ENCODE assay signal across 25 mouse cellular contexts in the genomic region with DNA sequence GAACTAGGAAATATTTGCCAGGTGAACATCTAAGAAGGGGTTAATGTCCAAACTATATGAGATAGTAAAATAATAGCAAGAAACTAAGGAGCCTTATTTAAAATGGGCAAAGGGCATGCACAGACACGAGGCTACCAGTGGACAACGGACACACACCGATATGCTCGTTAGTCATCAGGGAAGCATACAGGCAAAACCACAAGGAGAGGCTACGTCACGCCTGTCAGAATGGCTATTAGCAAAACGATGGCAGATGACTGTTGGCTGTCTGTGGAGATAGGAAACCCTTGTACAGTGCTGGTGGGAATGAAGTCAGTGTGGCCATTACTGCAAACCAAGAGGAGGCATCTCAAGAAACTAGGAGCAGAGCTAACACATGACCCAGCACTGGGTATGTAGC. TPM values are rescaled to one million over a fixed set of nuclear protein-coding genes. Genes with fewer than 3 reads are reported as not detected.
A peak's percentile ranks its signal among the peaks of the same experiment; 100 is the strongest.
DNase-seq lines count a peak whose midpoint lies in the region; ATAC-seq and TF ChIP-seq lines count a peak whose summit lies in the region.
"Had no signal": no experiment of that assay in that cellular context is flagged by ENCODE, and none has a peak within 500 bp of the region (broad histone marks: within the 10 kb centered on the region; RNA-seq: fewer than 3 reads in every experiment).

No protein-coding gene starts in this region.

- intact Hi-C loops in gastrocnemius, adult 2 months (cut with DNase I) = loop anchor here (5.0 kb wide), 1 partner anchor 36 kb away; no protein-coding TSS in a partner anchor

- no peak overlapping the region for H3K4me3 ChIP-seq in gastrocnemius, adult 2 months
- no peak overlapping the region for H3K4me3 ChIP-seq in liver, embryonic 12.5 days
- no peak overlapping the region for H3K4me3 ChIP-seq in limb, embryonic 10.5 days
- H3K4me3 ChIP-seq: embryonic facial prominence, embryonic 12.5 days; erythroblast, embryonic 14.5 days; forebrain, embryonic 13.5 days; heart, embryonic 12.5 days; hindbrain, embryonic 13.5 days; limb, embryonic 15.5 days; midbrain, embryonic 15.5 days; neural tube, embryonic 15.5 days; stomach, embryonic 15.5 days had no signal

- H3K27me3 ChIP-seq in liver, embryonic 12.5 days (replicated peaks) = no peaks in the 10 kb centered on the region
- H3K27me3 ChIP-seq in limb, embryonic 10.5 days (ENCODE audit: low read depth, poor library complexity, severe bottlenecking) = no peaks in the 10 kb centered on the region
- H3K27me3 ChIP-seq: forebrain, embryonic 13.5 days; limb, embryonic 15.5 days; midbrain, embryonic 15.5 days; neural tube, embryonic 15.5 days had no signal

- WGBS in liver, embryonic 12.5 days (ENCODE audit: insufficient replicate concordance) = 20% methylated on average over 7 of the region's 7 CpGs
- WGBS in limb, embryonic 10.5 days = 76% methylated on average over 7 of the region's 7 CpGs

- TF ChIP-seq CTCF in gastrocnemius, adult 2 months (IDR thresholded peaks at IDR 0.05) = no peak

- H3K9me3 ChIP-seq in liver, embryonic 12.5 days (replicated peaks) = no peaks in the 10 kb centered on the region
- no peaks in the 10 kb centered on the region for H3K9me3 ChIP-seq in limb, embryonic 10.5 days (replicated peaks)
- H3K9me3 ChIP-seq: embryonic facial prominence, embryonic 12.5 days; forebrain, embryonic 13.5 days; heart, embryonic 12.5 days; hindbrain, embryonic 13.5 days; limb, embryonic 15.5 days; midbrain, embryonic 15.5 days; neural tube, embryonic 15.5 days; stomach, embryonic 15.5 days had no signal

- peak overlapping the region; percentile 25 for H3K27ac ChIP-seq in gastrocnemius, adult 2 months
- peak overlapping the region; percentile 73 for H3K27ac ChIP-seq in liver, embryonic 12.5 days
- H3K27ac ChIP-seq in limb, embryonic 10.5 days = no peak overlapping the region
- H3K27ac ChIP-seq: embryonic facial prominence, embryonic 12.5 days; forebrain, embryonic 13.5 days; hindbrain, embryonic 13.5 days; limb, embryonic 15.5 days; midbrain, embryonic 15.5 days; neural tube, embryonic 15.5 days; stomach, embryonic 15.5 days had no signal

- no peak overlapping the region for H3K9ac ChIP-seq in liver, embryonic 12.5 days
- H3K9ac ChIP-seq: embryonic facial prominence, embryonic 12.5 days; forebrain, embryonic 13.5 days; heart, embryonic 12.5 days; hindbrain, embryonic 13.5 days; limb, embryonic 15.5 days; midbrain, embryonic 15.5 days; neural tube, embryonic 15.5 days; stomach, embryonic 15.5 days had no signal

- H3K4me1 ChIP-seq in liver, embryonic 12.5 days = peaks cover 78% of the 10 kb centered on the region
- peaks cover 37% of the 10 kb centered on the region for H3K4me1 ChIP-seq in limb, embryonic 10.5 days
- H3K4me1 ChIP-seq: forebrain, embryonic 13.5 days; hindbrain, embryonic 13.5 days; midbrain, embryonic 15.5 days; neural tube, embryonic 15.5 days; stomach, embryonic 15.5 days had no signal

- peak; percentile 31 for ATAC-seq in liver, embryonic 12.5 days
- ATAC-seq in megakaryocyte-erythroid progenitor cell, adult 5-6 weeks (replicated peaks; ENCODE audit: low FRiP score, low TSS enrichment, poor library complexity, severe bottlenecking) = peak; percentile 65
- no peak for ATAC-seq in frontal cortex, adult (ENCODE audit: low TSS enrichment)
- ATAC-seq: forebrain, embryonic 13.5 days; inflammation-experienced regulatory T-cells, adult 6 months; midbrain, embryonic 15.5 days had no signal

- H3K4me2 ChIP-seq in liver, embryonic 12.5 days = 0 out of 2 replicates have a peak overlapping the region, but pooled peaks have one; percentile 4
- H3K4me2 ChIP-seq: embryonic facial prominence, embryonic 12.5 days; forebrain, embryonic 13.5 days; heart, embryonic 12.5 days; hindbrain, embryonic 13.5 days; limb, embryonic 15.5 days; midbrain, embryonic 15.5 days; neural tube, embryonic 15.5 days; stomach, embryonic 15.5 days had no signal

- DNase-seq in gastrocnemius, adult 2 months = no peak
- no peak for DNase-seq in gastrocnemius, adult 8-10 months (ENCODE audit: low spot score in 2 of 2)
- DNase-seq in MN1 (ENCODE audit: low spot score) = peak; percentile 70
- no peak for DNase-seq in thymus, postnatal 14 days
- no peak for DNase-seq in limb, embryonic 10.5 days (ENCODE audit: low spot score)
- DNase-seq: cerebellum, adult 2 months; cerebellum, postnatal 36 days; gastrocnemius, postnatal 36 days; heart, postnatal 14 days; kidney, adult 8-10 months; kidney, postnatal 14 days; right cerebral cortex, postnatal 14 days had no signal

- H3K36me3 ChIP-seq in liver, embryonic 12.5 days = no peaks in the 10 kb centered on the region
- no peaks in the 10 kb centered on the region for H3K36me3 ChIP-seq in limb, embryonic 10.5 days
- H3K36me3 ChIP-seq: embryonic facial prominence, embryonic 12.5 days; heart, embryonic 12.5 days; hindbrain, embryonic 13.5 days; limb, embryonic 15.5 days; midbrain, embryonic 15.5 days; neural tube, embryonic 15.5 days; stomach, embryonic 15.5 days had no signal

RNA-seq across cellular contexts. Expression of a gene that starts 8.7 kb away (rescaled TPM):
- total RNA-seq in gastrocnemius, adult 2 months (2021) = 1 to 10 TPM; 3.4 to 6.6 TPM
- 1 to 10 TPM; 1.2 to 2.8 (median 1.7) TPM for total RNA-seq in gastrocnemius, adult 8-10 months (2022)
- polyA plus RNA-seq in liver, embryonic 12.5 days (2016; fragmentation: Nextera tagmentation; extraction: Ambion mirVana) = 38.0 and 41.6 TPM in 2 replicates
- 60.4 and 66.1 TPM in 2 replicates for total RNA-seq in megakaryocyte-erythroid progenitor cell, adult 5-6 weeks (2014; fragmentation: Nextera tagmentation)
- total RNA-seq in megakaryocyte-erythroid progenitor cell, adult 5-6 weeks (2017) = 48.0 and 48.9 TPM in 2 replicates
- polyA plus RNA-seq in limb, embryonic 10.5 days (2016; fragmentation: Nextera tagmentation; extraction: Ambion mirVana) = 2.2 and 3.1 TPM in 2 replicates

Comparison
In these comparisons a context has a peak if more than half of its experiments do, and no peak if none do; other contexts are left out.
1. RNA of a gene that starts 8.7 kb away (total RNA-seq): 48.0 to 66.1 TPM in megakaryocyte-erythroid progenitor cell, adult 5-6 weeks; 3.4 to 6.6 TPM in gastrocnemius, adult 2 months and 1.2 to 2.8 TPM in gastrocnemius, adult 8-10 months; every median in the first group is over 4 times any median in the second.